Mouse (Mus musculus) ES-E14 (cell line): ENCODE data around the gene Ccdc130.

Source experiments
- CHD2 ChIP-seq: IDR thresholded peaks from 2 replicates; pipeline ENCODE4 v1.6.1; 2014; ENCODE audit warnings: mild to moderate bottlenecking, low read depth, low read length, inconsistent platforms
- HCFC1 ChIP-seq: IDR thresholded peaks from 2 replicates; pipeline ENCODE4 v1.6.1; 2012; ENCODE audit warnings: low read length, inconsistent platforms, borderline replicate concordance; ENCODE audit not compliant: insufficient read depth
- MAFK ChIP-seq: IDR thresholded peaks from 2 replicates; pipeline ENCODE4 v1.6.1; 2014; ENCODE audit warnings: mild to moderate bottlenecking, low read depth, low read length, inconsistent platforms; ENCODE audit not compliant: insufficient read depth
- ZC3H11A ChIP-seq: IDR thresholded peaks from 2 replicates; pipeline ENCODE4 v1.6.1; 2012; ENCODE audit warnings: low read depth, mild to moderate bottlenecking, inconsistent platforms, low read length, borderline replicate concordance

- peak; percentile 98 for TF ChIP-seq CHD2
- no peak for TF ChIP-seq MAFK
- TF ChIP-seq ZC3H11A = no peak
- no peak for TF ChIP-seq HCFC1
These were observed 33.1 kb downstream of the Ccdc130 start, which contains the start of gene Zswim4 for GRCm38 (mm10) chr8:84236998-84237473.
